Mouse (Mus musculus): ENCODE results near the gene Scd2. TPM values are rescaled to one million over a fixed set of nuclear protein-coding genes. Genes with fewer than 3 reads are reported as not detected.
A peak's percentile ranks its signal among the peaks of the same experiment; 100 is the strongest.
"Not testable (repeated sequence)": the region's sequence is repeated elsewhere in the genome, so short reads cannot be mapped to it uniquely, and the experiment has no call there.

The Scd2 gene
- polyA plus RNA-seq (2015; fragmentation: Nextera tagmentation; extraction: Ambion mirVana), result 185 and 195 TPM in 2 replicates

GRCm38 (mm10) chr19:44292941-44293768 is at the start of gene Scd2:
Gene Scd2, plus strand, starts transcription at chr19:44293674.
- Histone ChIP-seq H3K4me2 (peak within 1 kb of the TSS; percentile 92), H3K9ac (peak within 1 kb of the TSS; percentile 89), H3K27me3 (no peaks in the 10 kb centered on the region), H3K4me1 (peaks cover 57% of the 10 kb centered on the region), H3K27ac (peak within 1 kb of the TSS; percentile 98), H3K4me3 (replicated peaks) (peak within 1 kb of the TSS; percentile 88), H3K9me3 (replicated peaks) (no peaks in the 10 kb centered on the region), H3K36me3 (peaks cover 27% of the 10 kb centered on the region)
- 2% methylated on average over 21 of the region's 21 CpGs for WGBS
- peak; percentile 27; the same call in 1 of the 2 replicates for ATAC-seq (replicated peaks; ENCODE audit: low FRiP score)

- no peaks in the 10 kb centered on the region for H3K9me3 ChIP-seq (replicated peaks)
- WGBS, result 7% methylated on average over 5 of the region's 5 CpGs
- H3K4me2 ChIP-seq, result no peak overlapping the region
- no peak overlapping the region for H3K9ac ChIP-seq
- H3K4me1 ChIP-seq, result peaks cover 36% of the 10 kb centered on the region
- no peak overlapping the region for H3K27ac ChIP-seq
- ATAC-seq (replicated peaks; ENCODE audit: low FRiP score), result no peak
- H3K36me3 ChIP-seq, result no peaks in the 10 kb centered on the region
- no peak overlapping the region for H3K4me3 ChIP-seq (replicated peaks)
- no peaks in the 10 kb centered on the region for H3K27me3 ChIP-seq
Observed at GRCm38 (mm10) chr19:44245761-44246171, 47.7 kb upstream of the Scd2 start.

GRCm38 (mm10) chr19:44246341-44246911 is 47.0 kb upstream of the Scd2 start:
- Histone ChIP-seq H3K27me3 (no peaks in the 10 kb centered on the region), H3K9me3 (replicated peaks) (no peaks in the 10 kb centered on the region), H3K36me3 (no peaks in the 10 kb centered on the region), H3K4me1 (peaks cover 36% of the 10 kb centered on the region), H3K9ac (no peak overlapping the region), H3K4me2 (no peak overlapping the region), H3K27ac (no peak overlapping the region), H3K4me3 (replicated peaks) (no peak overlapping the region)
- no peak for ATAC-seq (replicated peaks; ENCODE audit: low FRiP score)
- 65% methylated on average over 11 of the region's 11 CpGs for WGBS

- Histone ChIP-seq H3K4me3 (replicated peaks) (peak overlapping the region; percentile 48), H3K9ac (peak overlapping the region; percentile 57), H3K9me3 (replicated peaks) (no peaks in the 10 kb centered on the region), H3K4me2 (peak overlapping the region; percentile 82), H3K27ac (peak overlapping the region; percentile 92), H3K36me3 (no peaks in the 10 kb centered on the region), H3K4me1 (peaks cover 36% of the 10 kb centered on the region), H3K27me3 (no peaks in the 10 kb centered on the region)
- peak; percentile 24 for ATAC-seq (replicated peaks; ENCODE audit: low FRiP score)
- WGBS, result 4% methylated on average over 25 of the region's 25 CpGs
Observed at GRCm38 (mm10) chr19:44247281-44248080, 46.0 kb upstream of the Scd2 start.

GRCm38 (mm10) chr19:44248081-44248853 is 45.2 kb upstream of the Scd2 start:
- H3K36me3 ChIP-seq, result no peaks in the 10 kb centered on the region
- H3K9me3 ChIP-seq (replicated peaks), result no peaks in the 10 kb centered on the region
- H3K27me3 ChIP-seq, result no peaks in the 10 kb centered on the region
- WGBS, result 2% methylated on average over 36 of the region's 36 CpGs
- H3K4me1 ChIP-seq, result peaks cover 36% of the 10 kb centered on the region
- H3K9ac ChIP-seq, result peak overlapping the region; percentile 57
- peak overlapping the region; percentile 92 for H3K27ac ChIP-seq
- ATAC-seq (replicated peaks; ENCODE audit: low FRiP score), result peak; percentile 99
- peak overlapping the region; percentile 48 for H3K4me3 ChIP-seq (replicated peaks)
- peak overlapping the region; percentile 82 for H3K4me2 ChIP-seq

- Histone ChIP-seq H3K27ac (peak overlapping the region; percentile 92), H3K4me3 (replicated peaks) (peak overlapping the region; percentile 48; the same call in 1 of the 2 replicates), H3K9me3 (replicated peaks) (no peaks in the 10 kb centered on the region), H3K9ac (no peak overlapping the region), H3K36me3 (no peaks in the 10 kb centered on the region), H3K4me2 (peak overlapping the region; percentile 82), H3K4me1 (peaks cover 36% of the 10 kb centered on the region), H3K27me3 (no peaks in the 10 kb centered on the region)
- WGBS, result 59% methylated on average over 11 of the region's 11 CpGs
- ATAC-seq (replicated peaks; ENCODE audit: low FRiP score), result no peak
Observed at GRCm38 (mm10) chr19:44248854-44249351, 44.6 kb upstream of the Scd2 start.

- H3K27me3 ChIP-seq; H3K36me3 ChIP-seq; H3K9ac ChIP-seq; H3K9me3 ChIP-seq (replicated peaks); H3K27ac ChIP-seq; ATAC-seq (replicated peaks; ENCODE audit: low FRiP score); H3K4me2 ChIP-seq; H3K4me3 ChIP-seq (replicated peaks): not testable (repeated sequence)
- 91% methylated on average over 6 of the region's 6 CpGs for WGBS
- peaks cover 31% of the 10 kb centered on the region for H3K4me1 ChIP-seq
Observed at GRCm38 (mm10) chr19:44251138-44251537, 42.3 kb upstream of the Scd2 start.

GRCm38 (mm10) chr19:44251936-44252558 is 41.4 kb upstream of the Scd2 start:
- Histone ChIP-seq H3K9ac (no peak overlapping the region), H3K36me3 (no peaks in the 10 kb centered on the region), H3K27ac (no peak overlapping the region), H3K27me3 (no peaks in the 10 kb centered on the region), H3K4me3 (replicated peaks) (no peak overlapping the region), H3K4me2 (no peak overlapping the region), H3K9me3 (replicated peaks) (no peaks in the 10 kb centered on the region), H3K4me1 (peaks cover 21% of the 10 kb centered on the region)
- ATAC-seq (replicated peaks; ENCODE audit: low FRiP score), result no peak
- WGBS, result 67% methylated on average over 12 of the region's 12 CpGs

- not testable (repeated sequence) for H3K27me3 ChIP-seq; H3K9me3 ChIP-seq (replicated peaks); H3K36me3 ChIP-seq; H3K4me2 ChIP-seq; H3K9ac ChIP-seq; ATAC-seq (replicated peaks; ENCODE audit: low FRiP score); H3K4me3 ChIP-seq (replicated peaks); H3K27ac ChIP-seq; H3K4me1 ChIP-seq
- 77% methylated on average over 4 of the region's 4 CpGs for WGBS
Observed at GRCm38 (mm10) chr19:44254106-44254505, 39.4 kb upstream of the Scd2 start.

- H3K4me3 ChIP-seq (replicated peaks), result no peak overlapping the region
- 82% methylated on average over 13 of the region's 13 CpGs for WGBS
- no peaks in the 10 kb centered on the region for H3K4me1 ChIP-seq
- H3K9ac ChIP-seq, result no peak overlapping the region
- no peaks in the 10 kb centered on the region for H3K36me3 ChIP-seq
- no peaks in the 10 kb centered on the region for H3K9me3 ChIP-seq (replicated peaks)
- no peak overlapping the region for H3K27ac ChIP-seq
- ATAC-seq (replicated peaks; ENCODE audit: low FRiP score), result no peak
- no peak overlapping the region for H3K4me2 ChIP-seq
- H3K27me3 ChIP-seq, result no peaks in the 10 kb centered on the region
Observed at GRCm38 (mm10) chr19:44257377-44257966, 36.0 kb upstream of the Scd2 start.

- WGBS, result 71% methylated on average over 4 of the region's 4 CpGs
- Histone ChIP-seq H3K27ac (no peak overlapping the region), H3K4me2 (no peak overlapping the region), H3K4me3 (replicated peaks) (no peak overlapping the region), H3K9ac (no peak overlapping the region), H3K4me1 (no peaks in the 10 kb centered on the region), H3K36me3 (no peaks in the 10 kb centered on the region), H3K9me3 (replicated peaks) (no peaks in the 10 kb centered on the region), H3K27me3 (no peaks in the 10 kb centered on the region)
- no peak for ATAC-seq (replicated peaks; ENCODE audit: low FRiP score)
Observed at GRCm38 (mm10) chr19:44259484-44259883, 34.0 kb upstream of the Scd2 start.

Measured in kidney, embryonic 15.5 days (tissue).